Mouse (Mus musculus) heart, embryonic 11.5 days (tissue): ENCODE measurements around the gene Commd3. TPM values are rescaled to one million over a fixed set of nuclear protein-coding genes. Genes with fewer than 3 reads are reported as not detected.

ENCODE experiments used
- ATAC-seq: fragments of 200-750 bp; cut with Nextera tagmentation; replicated peaks from 2 replicates; pipeline ENCODE4 v1.8.0; 2017; ENCODE audit warnings: moderate library complexity; ENCODE audit not compliant: insufficient number of reproducible peaks, low FRiP score, low TSS enrichment
- H3K27ac ChIP-seq: fragments of 300-500 bp; sonication (generic); 2 replicates; pipeline ENCODE4 v1.5.1; 2014; ENCODE audit warnings: mild to moderate bottlenecking, low read depth, low read length
- H3K27me3 ChIP-seq: fragments of 300-500 bp; sonication (generic); 2 replicates; pipeline ENCODE4 v1.6.1; 2014; ENCODE audit warnings: mild to moderate bottlenecking, low read length, mixed read lengths; ENCODE audit not compliant: control insufficient read depth, insufficient read depth
- H3K36me3 ChIP-seq: fragments of 300-500 bp; sonication (generic); 2 replicates; pipeline ENCODE4 v1.6.1; 2014; ENCODE audit warnings: mild to moderate bottlenecking, low read length, moderate library complexity, mixed read lengths; ENCODE audit not compliant: control insufficient read depth, insufficient read depth
- H3K4me1 ChIP-seq: fragments of 300-500 bp; sonication (generic); 2 replicates; pipeline ENCODE4 v1.6.1; 2014; ENCODE audit warnings: low read length; ENCODE audit not compliant: control insufficient read depth, insufficient read depth
- H3K4me2 ChIP-seq: fragments of 300-500 bp; sonication (generic); 2 replicates; pipeline ENCODE4 v1.6.1; 2014; ENCODE audit warnings: mild to moderate bottlenecking, moderate library complexity
- H3K4me3 ChIP-seq: fragments of 300-500 bp; sonication (generic); 2 replicates; pipeline ENCODE4 v1.5.1; 2014; ENCODE audit warnings: low read depth, low read length
- H3K9ac ChIP-seq: fragments of 300-500 bp; sonication (generic); 2 replicates; pipeline ENCODE4 v1.6.1; 2014; ENCODE audit warnings: mild to moderate bottlenecking, low read depth, low read length, moderate library complexity
- H3K9me3 ChIP-seq: fragments of 300-500 bp; sonication (generic); replicated peaks from 2 replicates; pipeline ENCODE4 v1.6.1; 2016; ENCODE audit warnings: low read length; ENCODE audit not compliant: control insufficient read depth
- WGBS: fragments of 180-500 bp; shearing (Covaris S2); extraction: QIAGEN DNeasy Blood & Tissue Kit; methylation state at CpG from one replicate; pipeline ENCODE4 v1.1.7; 2014; ENCODE audit not compliant: insufficient replicate concordance; 5-methylcytosine and 5-hydroxymethylcytosine counted together
- polyA plus RNA-seq: library from polyadenylated mRNA; unstranded; fragments of >200 nt; fragmentation: Nextera tagmentation; extraction: Ambion mirVana; gene quantifications from 2 replicates; pipeline ENCODE4 v1.2.1, GENCODE M21; 2014

The Commd3 gene
- polyA plus RNA-seq, 1 experiment from 2014 or later = 118 TPM

DNA sequence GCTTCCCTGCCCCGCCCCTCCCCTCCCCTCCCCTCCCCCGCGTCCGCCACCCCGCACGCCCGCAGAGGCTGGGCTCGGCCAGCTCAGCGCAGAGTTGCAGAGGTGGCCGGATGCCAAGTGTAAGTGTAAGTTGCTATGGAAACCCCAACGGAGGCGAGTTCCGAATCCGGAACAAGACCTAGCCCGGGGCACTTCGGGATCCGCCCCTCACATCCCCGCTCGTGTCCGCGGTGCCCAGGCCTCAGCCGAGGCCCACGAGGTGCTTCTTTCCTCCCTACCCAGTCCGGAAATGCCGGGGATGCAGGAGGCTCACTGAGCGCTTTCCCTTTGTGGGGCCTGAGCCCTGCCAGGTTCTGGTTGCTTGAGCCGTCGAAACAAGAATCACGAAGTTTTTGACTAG is 8.8 kb downstream of the Commd3 start:
- H3K36me3 ChIP-seq = no peaks in the 10 kb centered on the region
- peak overlapping the region; percentile 51 for H3K4me3 ChIP-seq
- ATAC-seq = no peak
- no peak overlapping the region for H3K27ac ChIP-seq
- under 1% methylated on average over 28 of the region's 29 CpGs for WGBS
- H3K4me1 ChIP-seq = peaks cover 12% of the 10 kb centered on the region
- H3K4me2 ChIP-seq = peak overlapping the region; percentile 86
- peak overlapping the region; percentile 52; the same call in 1 of the 2 replicates for H3K9ac ChIP-seq
- no peaks in the 10 kb centered on the region for H3K9me3 ChIP-seq
- H3K27me3 ChIP-seq = peaks cover 38% of the 10 kb centered on the region

DNA sequence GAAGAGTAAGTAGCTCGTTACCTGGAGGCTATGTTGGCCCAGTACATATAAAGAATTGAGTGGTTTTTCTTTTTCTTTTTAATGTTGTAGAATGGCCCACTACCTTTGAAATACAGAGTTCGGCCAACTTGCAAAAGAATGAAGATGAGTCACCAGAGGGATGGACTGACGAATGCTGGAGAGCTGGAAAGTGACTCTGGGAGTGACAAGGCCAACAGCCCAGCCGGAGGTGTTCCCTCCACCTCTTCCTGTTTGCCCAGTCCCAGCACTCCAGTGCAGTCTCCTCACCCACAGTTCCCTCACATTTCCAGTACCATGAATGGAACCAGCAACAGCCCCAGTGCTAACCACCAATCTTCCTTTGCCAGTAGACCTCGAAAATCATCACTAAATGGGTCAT is 11.9 kb downstream of the Commd3 start:
- H3K4me3 ChIP-seq = no peak overlapping the region
- no peak for ATAC-seq
- no peak overlapping the region for H3K4me2 ChIP-seq
- no peaks in the 10 kb centered on the region for H3K9me3 ChIP-seq
- no peak overlapping the region for H3K9ac ChIP-seq
- no peaks in the 10 kb centered on the region for H3K36me3 ChIP-seq
- no peak overlapping the region for H3K27ac ChIP-seq
- WGBS = 54% methylated on average over 5 of the region's 5 CpGs
- H3K27me3 ChIP-seq = peaks cover 59% of the 10 kb centered on the region
- peaks cover 12% of the 10 kb centered on the region for H3K4me1 ChIP-seq

- Histone ChIP-seq H3K9ac (no peak overlapping the region), H3K4me1 (peaks cover 8% of the 10 kb centered on the region), H3K4me3 (no peak overlapping the region), H3K27ac (no peak overlapping the region), H3K27me3 (peaks cover 54% of the 10 kb centered on the region), H3K4me2 (no peak overlapping the region), H3K9me3 (no peaks in the 10 kb centered on the region), H3K36me3 (no peaks in the 10 kb centered on the region)
- no peak for ATAC-seq
- 30% methylated on average over 6 of the region's 6 CpGs for WGBS
These were observed 14.2 kb downstream of the Commd3 start for GRCm38 (mm10) chr2:18686386-18686785.

DNA sequence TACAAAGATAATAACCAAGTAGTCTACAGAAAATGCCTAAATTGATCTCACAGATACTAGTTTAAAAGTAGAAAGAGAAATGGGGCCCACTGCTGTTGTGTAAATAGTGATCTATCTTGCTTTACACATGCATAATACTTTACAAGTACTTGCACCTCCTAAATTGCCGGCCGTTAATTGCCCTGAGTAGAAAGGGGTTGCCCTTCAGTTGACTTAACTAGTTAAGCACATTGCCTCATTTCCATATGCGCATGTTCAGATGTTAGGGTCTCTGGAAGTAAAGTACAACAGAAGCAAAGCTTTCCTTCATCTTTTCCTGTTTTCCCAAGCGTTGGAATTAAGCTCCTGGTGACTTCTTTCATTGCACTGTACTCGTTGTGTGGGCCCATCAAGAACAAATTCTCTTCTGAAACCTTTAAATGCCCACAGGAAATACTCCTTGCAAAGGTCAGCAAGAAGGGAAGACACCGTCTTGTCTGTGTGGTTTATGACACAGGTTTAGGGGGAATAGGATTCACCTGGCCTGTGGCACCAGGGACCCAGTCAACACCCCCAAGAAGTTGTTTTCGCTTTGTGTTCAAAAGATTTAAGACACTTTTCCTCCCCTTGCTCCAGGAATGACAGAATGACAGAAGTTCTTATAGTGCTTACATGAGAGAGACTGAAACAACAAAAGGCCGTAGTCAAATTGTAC is 14.8 kb downstream of the Commd3 start:
- Histone ChIP-seq H3K9me3 (no peaks in the 10 kb centered on the region), H3K27ac (no peak overlapping the region), H3K36me3 (no peaks in the 10 kb centered on the region), H3K4me3 (no peak overlapping the region), H3K9ac (no peak overlapping the region), H3K4me1 (peaks cover 8% of the 10 kb centered on the region), H3K27me3 (peaks cover 54% of the 10 kb centered on the region), H3K4me2 (no peak overlapping the region)
- ATAC-seq = no peak
- 18% methylated on average over 8 of the region's 8 CpGs for WGBS

- Histone ChIP-seq H3K27ac (no peak overlapping the region), H3K4me3 (no peak overlapping the region), H3K36me3 (no peaks in the 10 kb centered on the region), H3K9me3 (no peaks in the 10 kb centered on the region), H3K27me3 (peaks cover 58% of the 10 kb centered on the region), H3K9ac (no peak overlapping the region), H3K4me2 (no peak overlapping the region), H3K4me1 (peaks cover 8% of the 10 kb centered on the region)
- WGBS = 3% methylated on average over 9 of the region's 9 CpGs
- no peak for ATAC-seq
These were observed 15.5 kb downstream of the Commd3 start for GRCm38 (mm10) chr2:18687671-18688170.

GRCm38 (mm10) chr2:18688286-18688685 is 16.1 kb downstream of the Commd3 start:
- H3K27ac ChIP-seq = no peak overlapping the region
- no peaks in the 10 kb centered on the region for H3K36me3 ChIP-seq
- no peaks in the 10 kb centered on the region for H3K9me3 ChIP-seq
- peaks cover 8% of the 10 kb centered on the region for H3K4me1 ChIP-seq
- H3K4me3 ChIP-seq = peak overlapping the region; percentile 53; the same call in 1 of the 2 replicates
- H3K27me3 ChIP-seq = peaks cover 61% of the 10 kb centered on the region
- WGBS = 9% methylated on average over 6 of the region's 6 CpGs
- no peak for ATAC-seq
- peak overlapping the region; percentile 86 for H3K4me2 ChIP-seq
- H3K9ac ChIP-seq = no peak overlapping the region

DNA sequence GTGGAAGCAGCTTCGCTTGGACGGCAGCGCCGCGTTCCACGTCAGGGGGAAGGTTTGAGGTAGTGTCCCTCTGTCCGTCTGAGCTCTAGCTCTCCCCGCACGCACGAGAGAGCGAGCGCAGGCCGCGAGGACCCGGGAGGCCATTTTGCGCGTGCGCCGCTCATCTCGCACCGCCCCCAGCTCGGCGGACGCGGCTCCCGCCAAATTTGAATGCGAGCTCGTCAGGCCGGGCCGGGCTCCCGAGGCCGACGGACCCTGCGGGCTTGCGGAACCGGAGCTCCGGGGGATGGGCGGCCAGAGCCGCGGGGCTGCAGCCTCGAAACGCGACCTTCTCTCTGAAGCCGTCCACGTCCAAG is 16.5 kb downstream of the Commd3 start:
- Histone ChIP-seq H3K36me3 (no peaks in the 10 kb centered on the region), H3K9me3 (no peaks in the 10 kb centered on the region), H3K27ac (no peak overlapping the region), H3K4me2 (peak overlapping the region; percentile 86), H3K4me1 (peaks cover 8% of the 10 kb centered on the region), H3K9ac (no peak overlapping the region), H3K4me3 (peak overlapping the region; percentile 53), H3K27me3 (peaks cover 61% of the 10 kb centered on the region)
- WGBS = 1% methylated on average over 45 of the region's 45 CpGs
- ATAC-seq = no peak

DNA sequence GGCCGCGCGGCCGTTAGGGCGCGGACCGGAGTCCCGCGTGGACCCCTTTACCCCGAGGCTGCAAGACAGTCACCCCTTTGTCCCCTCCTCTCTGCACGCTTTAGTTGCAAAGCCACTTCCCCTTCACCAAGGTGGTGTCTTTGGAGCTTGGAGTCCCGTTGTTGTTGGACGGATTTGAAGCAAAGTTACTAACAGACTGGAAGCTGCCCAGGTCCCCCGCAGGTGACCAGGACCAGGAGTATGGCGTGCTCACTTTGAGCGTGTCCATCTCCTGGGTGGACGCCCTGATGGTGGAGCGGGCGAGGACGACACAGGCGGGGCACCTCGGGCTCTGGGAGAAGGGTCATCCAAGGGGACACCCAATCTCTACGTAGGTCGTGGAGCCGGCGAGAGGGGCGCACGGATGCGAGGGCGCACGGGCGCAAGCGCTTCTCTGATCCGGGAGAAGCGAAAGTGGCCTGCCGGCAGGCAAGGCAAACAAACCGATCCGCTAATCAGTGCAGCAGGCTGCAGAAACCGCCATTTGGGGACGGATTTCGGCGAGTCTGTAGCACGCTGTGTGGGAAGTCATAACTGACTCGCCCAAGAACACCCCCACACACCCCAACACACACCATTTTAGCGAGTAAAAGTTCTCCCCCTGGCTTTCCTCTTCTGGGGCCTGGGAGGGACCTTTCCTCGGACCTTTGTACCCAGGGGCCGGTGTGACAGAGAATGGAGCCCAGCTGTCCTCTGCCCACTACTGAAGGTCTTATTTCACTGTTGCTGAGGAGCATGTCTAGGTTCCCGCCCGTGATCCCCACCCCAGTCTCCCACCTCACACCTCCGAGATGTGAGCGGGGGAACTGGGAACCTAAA is 17.1 kb downstream of the Commd3 start:
- Histone ChIP-seq H3K9me3 (no peaks in the 10 kb centered on the region), H3K36me3 (no peaks in the 10 kb centered on the region), H3K4me2 (peak overlapping the region; percentile 86), H3K9ac (no peak overlapping the region), H3K27ac (no peak overlapping the region), H3K4me3 (peak overlapping the region; percentile 53), H3K4me1 (peaks cover 8% of the 10 kb centered on the region), H3K27me3 (peaks cover 57% of the 10 kb centered on the region)
- 0 out of 2 replicates have a peak, but pooled peaks have one; percentile 25 for ATAC-seq
- under 1% methylated on average over 51 of the region's 51 CpGs for WGBS
